Mouse (Mus musculus) heart, adult 8-10 months (tissue): Measurements from ENCODE around the gene Lrch1. TPM values are rescaled to one million over a fixed set of nuclear protein-coding genes. Genes with fewer than 3 reads are reported as not detected.

Experiments used
- DNase-seq: peaks from one replicate; pipeline ENCODE4 v3.0.0; 2022; ENCODE audit warnings: low spot score
- total RNA-seq, 4 experiments: library from RNA; stranded (reverse); gene quantifications; 2 replicates each; pipeline ENCODE4 v1.2.4; 2022

The Lrch1 gene
- total RNA-seq, 4 experiments from 2014 or later = 13.3 to 14.7 (median 14.6) TPM

DNA sequence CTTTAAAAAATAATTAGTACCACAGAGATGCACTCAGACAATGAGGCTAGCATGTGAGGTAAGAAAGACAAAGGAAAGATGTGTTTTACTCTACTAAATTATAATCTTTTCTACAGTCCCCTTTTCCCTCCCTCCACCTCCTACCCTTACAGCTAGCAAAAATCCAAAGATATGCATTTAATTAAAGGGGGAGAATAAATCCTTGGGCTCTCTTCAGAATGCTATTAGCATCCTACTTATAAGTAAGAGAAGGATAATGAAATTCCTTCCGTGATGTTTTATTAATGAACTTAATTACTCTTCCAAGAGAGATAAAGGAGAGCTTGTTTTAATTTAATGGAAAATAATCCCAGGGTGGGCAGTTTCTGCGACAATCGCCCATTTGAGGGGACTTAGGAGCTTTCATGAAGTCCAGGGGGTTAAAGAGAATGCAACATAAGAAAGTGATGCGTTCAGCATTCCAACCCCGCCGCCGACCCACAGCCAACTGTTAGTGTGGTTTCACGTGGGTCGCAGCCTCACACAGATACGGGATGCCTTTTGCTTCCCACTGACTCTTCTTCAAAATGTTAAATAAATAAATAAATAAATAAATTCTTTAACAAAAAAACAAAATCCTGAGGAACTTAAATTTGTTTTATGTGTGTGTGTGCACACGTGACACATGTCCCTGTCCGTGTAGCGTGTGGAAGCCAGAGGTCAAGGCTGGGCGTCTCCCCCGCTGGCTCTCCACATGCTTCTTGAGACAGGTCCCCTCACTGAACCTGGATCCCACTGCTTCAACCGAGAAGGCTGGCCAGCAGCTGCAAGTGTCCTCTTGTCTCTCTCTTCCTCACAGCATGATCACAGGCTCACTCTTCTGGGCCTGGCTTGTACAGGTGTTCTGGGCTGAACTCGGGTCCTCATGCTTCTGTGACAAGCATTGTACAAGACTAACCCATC lies 132.6 kb downstream of the Lrch1 start:
- no peak for DNase-seq

GRCm38 (mm10) chr14:74811617-74812016 lies 136.1 kb downstream of the Lrch1 start:
- no peak for DNase-seq

GRCm38 (mm10) chr14:74801961-74802360 lies 145.7 kb downstream of the Lrch1 start:
- DNase-seq = peak; percentile 25

DNA sequence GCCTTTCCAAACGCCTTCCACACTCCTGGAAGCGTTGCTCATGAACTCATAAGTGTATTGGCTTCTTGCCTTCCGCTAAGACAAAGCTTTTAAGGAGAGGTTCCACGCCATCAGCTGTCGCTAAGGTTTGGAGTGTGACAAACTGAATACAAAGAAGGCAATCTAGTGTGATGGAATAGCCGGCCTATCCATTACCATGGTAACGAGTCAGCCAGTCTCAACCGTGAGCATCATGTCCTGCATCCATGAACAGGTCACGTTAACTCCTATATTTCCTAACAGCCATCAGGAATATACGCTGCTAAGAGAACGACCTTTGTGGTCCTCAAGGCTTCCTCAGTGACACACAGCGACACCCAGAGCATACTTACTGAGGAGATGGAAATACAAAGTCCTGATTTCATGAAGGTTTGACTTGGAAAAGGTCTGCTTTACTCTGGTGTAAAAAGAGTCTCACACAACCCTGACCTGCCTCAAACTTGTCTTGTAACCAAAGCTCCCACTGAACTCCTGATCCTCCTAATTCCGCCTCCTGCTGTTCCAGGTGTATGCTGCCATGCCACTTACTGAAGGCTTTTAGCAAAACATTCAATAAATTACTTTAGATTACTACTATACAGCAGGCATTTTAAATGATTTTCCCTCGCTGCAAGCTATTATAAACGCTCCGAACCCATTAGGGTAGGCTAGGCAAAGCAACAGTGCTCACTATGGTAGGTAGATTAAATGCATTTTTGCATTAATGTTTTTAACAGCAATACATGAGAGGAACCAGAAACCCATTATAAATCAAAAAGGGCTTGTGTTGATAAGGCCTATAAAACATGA lies 149.4 kb downstream of the Lrch1 start:
- no peak for DNase-seq

GRCm38 (mm10) chr14:74797386-74798062 lies 150.2 kb downstream of the Lrch1 start:
- no peak for DNase-seq

- DNase-seq = peak; percentile 15
Observed at GRCm38 (mm10) chr14:74794931-74795330, 152.7 kb downstream of the Lrch1 start.

GRCm38 (mm10) chr14:74792793-74793192 lies 154.9 kb downstream of the Lrch1 start:
- no peak for DNase-seq

DNA sequence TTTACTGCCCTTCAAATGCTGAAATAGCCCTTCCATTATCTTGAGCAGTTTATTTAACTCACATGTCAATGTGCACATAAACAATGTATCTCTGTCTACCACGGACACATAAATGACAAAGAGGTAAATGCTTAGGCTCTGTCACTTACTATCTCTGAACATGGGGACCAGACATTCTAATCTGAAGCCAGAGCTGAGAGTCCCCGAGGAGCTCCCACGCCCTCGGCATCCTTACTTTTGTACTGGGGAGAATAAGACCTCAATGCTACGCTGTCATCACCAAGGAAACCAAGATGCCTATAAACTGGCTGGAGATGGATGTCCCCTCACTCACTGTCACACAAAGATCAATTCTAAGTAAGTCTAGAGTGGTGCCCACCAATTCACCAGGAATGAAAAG lies 157.1 kb downstream of the Lrch1 start:
- no peak for DNase-seq

GRCm38 (mm10) chr14:74788766-74789165 lies 158.9 kb downstream of the Lrch1 start:
- peak; percentile 28 for DNase-seq

- DNase-seq = no peak
Observed at GRCm38 (mm10) chr14:74787717-74788116, 160.0 kb downstream of the Lrch1 start.

DNA sequence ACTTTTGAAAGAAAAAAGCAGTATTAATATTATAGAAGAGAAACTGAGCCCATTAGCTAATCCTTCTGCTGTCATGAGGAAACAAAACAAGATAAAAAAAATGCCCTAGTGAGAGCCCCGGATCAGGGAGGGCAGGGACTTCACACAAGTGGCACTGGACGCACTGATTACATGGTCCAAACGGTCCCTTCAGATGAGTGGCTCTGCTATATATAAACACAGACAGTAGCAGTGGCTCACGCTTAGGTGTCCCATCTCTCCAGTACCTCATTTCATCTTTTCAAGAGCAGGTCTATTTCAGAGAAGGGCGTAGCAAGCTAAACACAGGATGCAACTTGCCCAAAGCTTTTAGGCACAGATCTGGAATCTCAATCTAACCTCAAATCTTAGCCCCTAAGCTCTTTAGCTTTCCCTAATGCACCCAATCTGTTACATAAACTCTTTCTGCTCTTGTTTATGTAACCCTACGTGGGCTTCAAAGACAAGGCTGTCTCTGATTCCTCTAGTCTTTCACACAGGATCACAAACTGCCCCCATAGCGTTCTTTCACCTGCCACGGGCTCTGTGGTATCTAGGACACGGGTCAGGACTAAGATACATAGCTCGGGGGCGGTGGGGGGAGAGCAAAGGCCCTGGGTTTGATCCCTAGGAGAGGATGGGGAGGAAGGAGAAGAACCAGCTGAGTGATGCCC lies 163.3 kb downstream of the Lrch1 start:
- DNase-seq = no peak

DNA sequence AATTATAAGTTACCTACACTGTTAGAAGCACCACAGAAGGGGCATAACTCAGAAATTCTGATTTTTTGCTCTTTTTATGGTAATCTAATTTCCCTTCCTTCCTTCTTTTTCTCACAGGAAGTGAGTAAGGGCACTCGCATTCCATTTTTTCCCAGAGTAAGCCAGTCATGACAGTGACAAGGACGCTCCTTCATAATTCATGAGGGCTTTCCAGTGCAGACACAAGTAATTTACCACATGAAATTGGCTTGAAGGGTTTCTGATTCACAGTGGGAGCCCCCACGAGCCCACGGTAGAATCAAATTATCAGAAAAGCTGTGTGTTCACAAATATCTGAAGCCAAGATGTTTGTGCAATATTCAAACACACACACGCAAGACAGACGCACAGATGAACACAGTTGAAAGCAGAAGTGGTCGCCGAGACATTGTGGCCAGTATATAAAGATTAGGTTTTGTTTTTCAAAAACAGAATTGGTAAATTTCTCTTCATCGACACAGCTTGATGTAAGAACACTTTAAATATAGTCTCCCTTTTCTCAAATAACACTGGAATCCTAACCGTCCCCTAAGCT lies 173.5 kb downstream of the Lrch1 start:
- DNase-seq = no peak

DNA sequence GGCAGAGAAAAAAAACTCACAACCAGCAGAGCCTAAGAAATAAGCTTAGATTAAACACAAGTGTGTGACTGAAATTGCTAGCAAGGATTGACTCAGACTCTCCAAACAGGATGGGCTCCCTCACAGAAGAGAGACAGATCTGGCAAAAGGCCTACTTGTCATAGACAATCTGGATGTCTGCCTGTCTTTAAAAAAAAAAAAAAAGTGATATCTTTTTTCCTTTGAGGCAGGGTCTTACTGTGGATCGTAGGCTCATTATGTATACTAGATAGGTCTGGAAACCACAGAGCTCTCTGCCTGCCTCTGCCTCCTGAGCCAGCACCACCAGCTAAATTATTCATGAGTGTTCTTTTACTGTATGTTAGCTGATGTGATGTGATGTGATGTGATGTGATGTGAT lies 179.8 kb downstream of the Lrch1 start:
- no peak for DNase-seq

- DNase-seq = peak; percentile 65
Observed at GRCm38 (mm10) chr14:74764191-74764918, 183.3 kb downstream of the Lrch1 start.

DNA sequence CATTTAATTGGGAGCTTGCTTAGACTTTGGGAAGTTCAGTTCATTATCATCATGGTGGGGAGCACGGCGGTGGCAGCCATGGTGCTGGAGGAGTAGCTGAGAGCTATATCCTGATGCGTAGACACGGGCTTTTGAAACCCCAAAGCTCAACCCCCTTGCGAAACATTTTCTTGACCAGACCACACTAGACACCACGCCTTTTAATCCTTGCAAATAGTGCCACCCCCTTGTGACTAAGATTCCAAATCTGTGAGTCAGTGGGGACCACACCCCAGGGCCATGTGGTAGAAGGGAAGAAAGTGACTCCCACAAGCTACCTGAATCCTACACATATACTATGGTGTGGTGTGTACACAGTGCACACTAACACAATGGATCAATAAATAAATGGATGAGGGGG lies 210.8 kb downstream of the Lrch1 start:
- DNase-seq = no peak

DNA sequence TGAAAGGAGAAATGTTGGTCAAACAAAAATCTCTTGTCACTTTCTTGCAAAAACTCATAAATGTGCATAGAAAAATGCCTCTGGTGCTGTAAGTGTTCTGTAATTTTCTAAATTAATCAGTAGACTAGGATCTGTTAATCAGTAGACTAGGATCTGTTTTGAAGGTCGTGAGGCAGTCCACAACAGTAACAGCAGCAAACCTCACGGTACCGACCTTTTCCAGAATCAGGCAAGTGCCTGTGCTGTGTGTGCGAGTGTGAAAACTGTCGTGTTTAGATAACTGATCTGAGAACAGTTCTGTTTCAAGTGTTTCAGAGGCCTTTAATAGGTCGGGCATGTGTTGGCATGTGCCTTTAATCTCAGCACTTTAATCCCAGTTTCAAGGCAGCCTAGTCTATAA lies 212.2 kb downstream of the Lrch1 start:
- no peak for DNase-seq

GRCm38 (mm10) chr14:74733397-74733796 lies 214.3 kb downstream of the Lrch1 start:
- DNase-seq = no peak

DNA sequence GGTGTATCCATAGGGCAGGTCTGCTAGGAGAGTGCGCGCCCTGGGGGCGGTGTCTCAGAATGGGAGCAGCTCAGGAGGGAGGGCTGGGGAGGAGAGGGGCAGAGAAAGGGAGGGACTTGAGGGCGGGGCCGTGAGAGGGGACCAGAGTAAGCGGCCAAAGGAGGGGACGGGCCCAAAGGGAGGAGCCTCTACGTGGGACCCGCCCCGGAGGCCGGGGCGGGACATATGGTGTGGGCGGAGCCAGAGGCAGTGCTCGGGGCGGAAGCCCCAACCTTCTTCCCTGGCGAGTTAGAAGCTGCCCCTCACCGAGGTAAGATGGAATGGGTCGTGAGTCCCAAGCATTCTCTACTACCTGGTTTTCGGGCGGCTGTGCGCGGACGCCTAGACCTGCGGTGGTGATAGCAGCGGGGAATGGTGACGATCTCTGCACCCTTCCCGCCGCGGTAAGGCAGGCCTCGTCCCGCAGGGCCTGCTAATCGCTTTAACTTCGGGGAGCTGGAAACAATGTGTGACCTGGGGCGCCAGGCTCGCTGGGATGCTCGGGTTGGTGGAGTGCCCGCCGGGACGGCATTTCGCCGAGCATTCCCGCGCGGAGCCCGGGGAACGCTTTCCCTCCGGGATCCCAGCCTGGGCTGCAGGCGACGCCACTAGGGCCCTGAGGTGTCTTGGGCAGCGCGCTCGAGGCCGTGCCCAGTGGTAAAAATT lies 215.4 kb downstream of the Lrch1 start, which contains the start of gene Esd:
TSS of gene Esd (plus strand) at position 219 of the 705 bp plus-strand sequence.
- DNase-seq = peak; percentile 92

- no peak for DNase-seq
Observed at GRCm38 (mm10) chr14:74731221-74732078, 216.2 kb downstream of the Lrch1 start.
